Mouse (Mus musculus) adrenal gland, postnatal 36 days (tissue): ENCODE measurements at regions not wholly inside any gene's neighbourhood (a gene's known extent, or its start where the extent isn't known, plus 50 kb on each side); places are given as distances from the start of the nearest gene placed in this dataset.

ENCODE experiments used
- DNase-seq, 2 experiments: peaks; one replicate each; pipeline ENCODE4 v3.0.0; 2021; ENCODE audit warnings: mixed read lengths in 1 of 2

DNA sequence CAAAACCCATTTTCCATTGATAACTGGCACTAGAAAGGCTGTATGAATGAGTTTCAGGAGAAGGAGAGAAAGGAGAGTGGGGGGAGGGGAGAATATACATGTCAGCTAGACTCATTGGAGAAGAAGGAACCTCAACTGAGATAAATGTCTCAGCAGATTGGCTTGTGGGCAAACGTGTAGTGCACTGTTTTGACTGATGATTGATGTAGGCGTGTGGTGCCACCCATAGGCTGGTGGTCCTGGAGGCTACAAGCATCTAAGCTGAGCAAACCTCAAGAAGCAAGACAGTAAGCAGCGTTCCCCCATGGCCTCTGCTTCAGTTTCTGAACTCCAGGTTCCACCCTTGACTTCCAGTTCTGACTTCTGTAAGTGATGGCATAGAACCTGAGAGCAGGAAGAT, 121.8 kb upstream of the Rbms1 start:
- no peak for DNase-seq

DNA sequence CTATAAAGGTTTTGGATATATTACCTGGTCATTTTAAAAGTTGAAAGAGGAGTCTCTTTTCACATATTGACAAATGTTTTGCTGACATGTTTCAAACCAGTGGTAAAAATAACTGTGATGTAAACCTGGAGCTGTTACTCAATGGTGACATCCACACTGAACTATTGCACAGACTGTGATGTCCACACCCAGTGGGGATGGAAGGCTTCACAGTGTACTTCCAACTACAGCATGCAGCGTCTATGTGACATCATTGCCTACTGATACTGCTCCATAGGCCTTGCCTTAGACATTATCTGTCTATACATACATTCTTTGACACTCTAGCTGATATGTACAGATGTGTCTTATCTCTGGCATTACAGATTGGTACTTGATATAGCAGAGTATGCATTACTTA, 120.1 kb upstream of the Rbms1 start:
- DNase-seq = no peak

DNA sequence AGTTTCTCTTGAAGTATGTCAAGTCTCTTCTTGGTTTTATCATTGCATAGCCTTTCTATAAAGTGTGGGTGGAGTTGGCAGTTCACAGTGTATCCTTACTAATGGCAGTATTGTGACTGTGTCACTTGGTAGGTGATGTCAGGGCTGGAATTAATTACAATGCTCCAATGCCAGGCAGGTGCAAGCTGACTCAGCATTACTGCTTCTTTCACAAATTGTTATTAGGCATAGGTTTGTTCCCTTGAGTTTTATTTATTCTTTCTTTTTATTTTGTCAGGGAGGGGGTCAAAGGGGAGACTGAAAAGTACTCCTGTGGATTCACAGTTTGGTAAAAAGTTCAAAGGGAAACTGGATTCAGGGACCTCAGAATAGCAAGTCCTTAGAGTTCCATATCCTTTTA, 119.6 kb upstream of the Rbms1 start:
- DNase-seq = no peak

DNA sequence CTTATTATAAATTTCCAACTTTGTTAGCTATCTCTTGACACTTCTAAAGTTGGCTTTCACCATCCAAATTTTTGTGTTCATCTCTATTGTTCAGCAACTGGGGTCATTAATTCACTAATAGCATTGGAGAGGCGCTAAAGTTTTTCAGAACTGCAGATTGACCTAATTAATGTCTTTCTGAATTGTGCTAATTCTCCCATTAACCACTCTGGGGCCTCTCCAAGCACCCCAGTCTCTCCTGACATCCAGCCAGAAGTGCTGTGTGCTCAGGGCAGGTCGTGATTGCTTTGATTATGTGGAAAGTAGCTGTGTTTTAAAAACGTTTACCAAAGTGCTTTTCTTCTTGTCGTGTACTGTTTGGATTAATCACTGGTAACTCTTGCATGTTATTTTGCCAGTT, 117.0 kb upstream of the Rbms1 start:
- no peak for DNase-seq

DNA sequence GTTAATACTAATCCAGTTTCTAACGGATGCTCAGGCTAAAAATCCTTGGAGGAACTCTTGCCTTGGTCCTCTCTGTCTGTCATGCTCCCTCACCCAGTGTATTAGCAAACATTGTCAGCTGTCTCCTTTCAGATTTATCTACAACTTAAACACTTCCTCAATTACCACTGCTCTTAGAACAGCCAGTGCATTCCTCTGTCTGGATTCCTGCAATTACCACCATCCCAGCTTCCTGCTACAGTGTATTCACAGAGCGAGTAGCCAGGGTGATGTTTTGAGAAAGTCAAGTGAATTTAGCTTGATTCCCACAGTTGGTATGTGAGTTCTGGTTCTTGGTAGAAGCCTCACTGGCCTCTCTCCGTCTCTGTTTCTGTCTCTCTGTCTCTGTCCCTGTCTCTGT, 108.0 kb upstream of the Rbms1 start:
- DNase-seq = no peak

DNA sequence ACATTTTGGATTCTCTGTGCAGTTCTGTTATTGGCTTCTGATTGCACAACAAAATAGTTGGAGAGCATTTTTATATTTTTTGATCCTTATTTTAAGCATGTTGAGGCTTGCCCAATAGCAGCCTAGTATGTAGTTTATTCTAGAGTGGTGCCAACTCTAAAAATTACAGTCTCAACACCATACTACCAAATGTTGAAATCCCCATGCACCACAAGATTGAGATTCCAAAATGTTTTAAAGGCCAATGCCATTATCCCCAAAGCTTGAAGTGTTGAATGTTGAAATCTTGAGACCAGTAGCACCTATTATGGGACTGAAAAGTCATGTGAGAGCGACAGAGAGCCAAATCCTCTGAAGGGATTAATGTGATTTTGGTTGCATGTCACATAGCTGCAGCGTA, 104.9 kb upstream of the Rbms1 start:
- DNase-seq = no peak

DNA sequence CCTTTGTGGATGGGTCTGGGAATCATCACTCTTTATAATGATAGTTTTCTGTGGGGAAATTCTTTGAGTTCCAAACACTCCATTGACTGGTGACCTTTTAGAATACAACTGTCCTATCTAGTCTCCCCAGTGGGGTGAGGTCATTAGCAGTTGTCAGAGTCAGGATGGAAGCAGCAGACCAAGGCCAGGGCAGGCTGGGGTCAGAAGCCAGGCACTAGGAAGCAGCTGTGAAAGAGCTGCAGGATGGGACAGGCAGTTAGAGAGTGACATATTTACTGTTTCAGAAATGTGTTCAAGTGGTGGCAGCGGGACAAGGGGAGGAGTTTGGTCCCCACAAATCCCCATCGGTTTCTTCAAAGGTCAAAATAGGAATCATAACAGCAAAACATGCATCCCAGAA, 99.1 kb upstream of the Rbms1 start:
- DNase-seq = peak; percentile 31 to 67

DNA sequence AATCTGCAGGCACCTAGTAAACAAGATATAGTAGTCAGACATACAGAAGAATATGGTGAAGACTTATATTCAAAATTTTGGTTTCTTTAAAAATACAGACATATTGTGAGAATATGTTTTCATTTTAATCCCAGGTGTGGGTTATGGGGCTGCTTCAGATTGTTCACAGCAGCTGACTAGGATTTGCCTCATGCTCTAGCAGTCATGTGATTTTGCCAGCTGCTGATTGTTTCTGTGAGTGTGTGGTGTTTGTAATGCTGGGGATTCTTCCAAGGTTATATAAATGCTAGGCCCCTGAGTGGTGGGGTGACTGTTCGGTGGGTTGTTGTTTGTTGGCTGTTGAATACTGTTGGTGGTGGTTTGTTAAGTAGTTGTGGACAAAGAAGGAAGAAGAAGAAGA, 97.9 kb upstream of the Rbms1 start:
- no peak for DNase-seq

DNA sequence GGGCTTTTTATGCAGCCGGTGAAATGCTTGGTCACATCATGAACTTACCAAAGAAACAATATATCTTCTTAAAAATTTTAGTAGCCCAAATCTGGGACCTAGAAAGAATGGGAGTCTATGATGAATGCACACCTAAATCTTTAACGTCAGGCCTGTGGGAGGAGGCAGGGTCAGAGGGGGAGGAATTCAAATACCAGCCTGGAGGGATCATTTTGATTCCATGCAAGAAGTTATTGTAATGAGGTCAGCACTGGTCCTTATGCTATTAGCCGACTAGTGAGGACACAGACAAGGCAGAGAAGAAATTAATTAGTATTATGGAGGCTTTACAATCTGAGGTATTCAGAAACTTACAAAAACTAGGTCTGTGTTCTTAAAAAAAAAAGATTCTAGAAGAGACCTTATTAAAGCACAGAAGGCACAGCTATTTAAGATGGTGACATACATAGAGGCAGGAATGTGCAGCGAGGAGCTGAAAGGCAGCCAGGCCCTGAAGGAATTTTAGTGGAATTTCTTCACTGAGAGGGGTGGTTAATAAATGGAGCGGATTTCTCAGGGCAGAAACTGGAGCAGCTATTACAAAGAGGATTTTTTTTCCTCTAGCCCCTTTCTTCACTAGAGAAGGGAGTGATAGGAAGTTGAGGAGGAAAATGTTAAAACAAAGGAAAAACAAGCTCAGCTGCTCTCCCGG, 95.7 kb upstream of the Rbms1 start:
- no peak for DNase-seq

DNA sequence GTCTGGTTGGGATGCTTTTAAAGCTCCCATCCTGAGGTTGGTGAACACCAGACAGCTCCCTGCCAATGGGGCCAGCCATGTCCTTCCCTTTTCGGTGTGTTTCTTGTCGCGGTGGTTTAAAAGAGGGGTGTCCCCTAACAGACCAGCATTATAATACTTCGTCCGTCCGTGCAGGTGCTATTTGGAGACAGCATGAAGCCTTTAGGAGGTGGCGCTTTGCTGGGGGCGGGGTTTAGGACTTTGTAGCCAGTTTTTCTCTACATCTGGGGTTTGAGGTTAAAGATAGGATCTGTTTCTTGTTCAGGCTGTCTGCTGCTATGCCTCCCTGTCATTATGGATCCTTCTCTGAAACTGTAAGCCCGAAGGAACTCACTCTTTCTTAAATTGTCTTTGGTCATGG, 89.3 kb upstream of the Rbms1 start:
- no peak for DNase-seq

DNA sequence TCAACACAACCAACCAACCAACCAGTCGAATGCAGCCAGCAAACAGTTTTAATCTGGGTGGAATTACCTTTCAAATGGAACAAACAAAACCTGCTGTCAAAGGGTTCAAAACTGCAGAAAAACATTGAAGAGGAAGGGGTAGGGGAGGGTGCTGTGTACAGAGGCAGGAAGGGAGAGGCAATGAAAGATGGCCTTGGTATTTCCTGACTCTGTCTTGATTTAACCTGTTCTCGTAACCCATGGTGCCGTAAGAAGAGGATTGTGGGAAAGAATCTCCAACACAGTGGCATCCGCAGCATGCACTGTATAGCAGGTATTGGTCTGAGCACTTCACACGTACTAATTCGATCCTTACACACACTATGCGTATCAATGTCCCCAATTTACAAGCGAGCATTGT, 88.8 kb upstream of the Rbms1 start:
- no peak for DNase-seq

DNA sequence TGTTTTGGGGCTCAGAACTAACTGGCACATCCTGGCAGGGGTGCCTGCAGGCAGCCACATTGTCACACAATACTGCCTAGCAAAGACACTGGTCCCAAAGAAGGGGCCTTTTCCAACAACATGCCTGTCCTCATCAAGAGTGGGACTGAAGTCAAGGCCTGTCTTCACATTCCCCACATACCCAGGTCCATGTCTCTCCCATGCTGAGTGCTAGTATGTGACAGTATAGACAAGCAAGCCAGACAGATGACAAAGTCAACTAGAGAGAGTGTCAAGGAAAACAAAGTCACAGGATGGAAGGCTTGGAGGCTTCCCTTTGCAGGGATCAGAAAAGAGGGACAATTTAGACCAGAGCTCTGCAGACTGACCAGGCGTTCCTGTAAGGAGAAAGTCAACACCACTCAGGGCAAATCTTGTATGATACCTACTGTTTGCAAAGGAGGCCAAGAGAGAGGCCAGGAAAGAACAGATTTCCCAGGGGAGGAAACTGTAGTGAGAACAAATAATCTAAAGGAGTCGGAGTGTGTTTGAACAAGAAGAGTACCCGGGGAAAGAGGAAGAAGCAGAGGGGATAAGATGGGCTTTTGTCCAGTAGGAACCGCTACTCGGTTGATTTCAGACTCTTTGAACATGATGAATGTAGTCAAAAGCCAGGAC, 83.2 kb upstream of the Rbms1 start:
- DNase-seq = no peak

DNA sequence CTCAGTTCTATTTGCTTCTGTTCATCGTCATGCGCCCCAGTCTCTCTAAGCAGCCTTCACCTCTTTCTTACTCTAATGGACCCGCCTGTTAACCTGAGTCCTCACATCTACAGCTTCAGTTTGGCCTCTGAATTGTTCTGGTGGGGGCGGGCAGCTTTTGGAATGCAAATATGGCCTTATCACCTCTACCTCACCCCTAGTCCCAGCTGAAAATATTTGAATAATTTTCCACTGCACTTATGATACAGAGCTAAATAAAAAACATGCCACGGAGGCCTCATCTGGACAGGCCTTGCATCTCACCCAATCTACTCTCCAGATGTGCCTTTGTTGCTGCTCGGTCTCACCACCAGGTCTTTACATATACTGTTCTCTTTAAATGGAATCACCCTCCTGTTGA, 82.5 kb upstream of the Rbms1 start:
- no peak for DNase-seq

DNA sequence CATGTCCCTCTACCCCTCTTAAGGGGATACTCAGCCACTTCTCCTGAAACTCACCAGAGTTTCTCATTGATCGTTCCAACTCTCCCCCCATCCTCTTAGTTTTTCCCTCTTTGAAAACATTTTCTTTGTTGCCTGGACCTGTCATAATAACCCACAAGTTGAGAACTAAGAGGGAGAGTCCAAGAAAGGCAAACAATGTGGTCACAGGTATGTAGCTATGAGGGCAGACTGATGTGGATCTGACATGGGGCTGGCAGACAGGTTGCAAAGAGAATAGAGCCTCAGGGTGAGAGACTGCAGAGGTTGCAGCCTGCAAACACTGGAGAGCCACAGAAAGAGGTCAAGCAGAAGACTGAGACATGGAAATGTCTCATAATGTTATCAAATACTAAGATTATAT, 69.9 kb upstream of the Rbms1 start:
- no peak for DNase-seq

DNA sequence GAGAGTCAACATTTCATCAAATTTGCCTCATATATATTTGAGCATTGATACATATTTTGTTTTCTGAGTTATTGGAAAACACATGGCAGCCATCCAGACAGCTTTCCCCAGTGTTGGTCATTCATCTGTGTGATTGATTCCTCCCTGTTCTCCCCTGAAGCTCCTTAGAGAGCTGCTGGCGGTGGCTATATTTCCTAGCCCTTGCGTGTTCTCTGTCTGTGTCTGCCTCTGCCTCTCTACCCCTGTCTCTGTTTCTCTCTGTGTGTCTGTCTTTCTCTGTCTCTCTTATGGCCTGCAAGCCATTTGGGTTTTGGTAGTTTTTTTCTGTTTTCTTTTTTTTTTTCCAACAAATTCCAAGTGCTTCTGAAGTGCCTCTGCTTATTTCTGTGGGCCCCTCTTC, 66.7 kb upstream of the Rbms1 start:
- no peak for DNase-seq

DNA sequence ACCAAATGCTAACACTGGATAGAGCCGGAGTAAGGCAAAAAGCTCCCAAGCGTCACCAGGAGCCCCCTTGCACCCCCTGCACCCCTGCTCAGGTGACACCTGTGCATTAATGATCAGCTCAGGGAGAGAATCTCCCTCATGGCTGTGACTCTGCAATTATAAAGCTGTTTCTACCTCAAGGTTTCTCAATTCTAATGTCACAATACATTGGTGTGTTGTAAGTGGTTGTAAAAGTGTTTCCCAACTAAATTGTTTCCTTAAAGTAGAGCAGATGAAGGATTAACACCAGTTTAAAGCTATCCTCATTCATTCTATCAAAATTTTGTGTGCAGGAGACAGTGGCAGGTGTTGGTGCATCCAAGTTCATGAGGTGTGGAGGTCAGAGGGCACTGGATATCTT, 65.6 kb upstream of the Rbms1 start:
- no peak for DNase-seq

DNA sequence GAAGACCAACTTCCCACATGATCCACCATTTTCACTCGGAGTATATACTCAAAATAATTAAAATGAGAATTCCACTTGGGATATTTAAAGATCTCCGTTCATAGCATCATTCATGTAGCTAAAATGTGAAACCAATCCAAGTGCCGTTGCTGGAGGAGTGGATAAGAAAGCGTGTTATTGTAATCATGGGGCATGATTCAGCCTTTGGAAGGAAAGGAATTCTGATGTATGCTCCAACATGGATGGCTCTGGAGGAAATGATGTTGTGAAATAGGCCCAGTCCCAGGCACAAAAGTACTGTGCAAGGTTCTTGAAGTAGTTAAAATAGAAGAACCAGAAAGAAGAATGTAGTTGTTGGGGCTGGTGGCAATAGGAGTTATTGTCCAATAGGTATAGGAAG, 64.7 kb upstream of the Rbms1 start:
- DNase-seq = no peak

DNA sequence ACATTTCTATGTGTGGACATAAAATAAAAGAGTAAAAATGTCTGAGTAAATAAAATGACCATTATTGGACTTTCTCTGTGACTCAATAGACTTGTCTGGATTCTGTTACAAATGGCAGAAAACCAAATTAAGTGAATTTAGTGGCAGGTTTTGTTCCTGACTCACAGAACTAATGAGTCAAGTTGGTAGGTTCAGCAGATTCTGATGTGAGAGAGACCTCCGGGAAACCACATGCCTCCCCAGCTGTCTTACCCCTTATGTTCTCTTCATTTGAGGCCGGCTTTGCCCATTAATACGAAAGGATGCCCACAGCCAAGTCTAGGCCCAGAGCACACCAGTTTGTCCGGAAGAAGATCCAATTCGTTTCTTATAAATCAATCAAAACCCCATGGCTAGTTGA, 59.4 kb upstream of the Rbms1 start:
- DNase-seq = no peak

DNA sequence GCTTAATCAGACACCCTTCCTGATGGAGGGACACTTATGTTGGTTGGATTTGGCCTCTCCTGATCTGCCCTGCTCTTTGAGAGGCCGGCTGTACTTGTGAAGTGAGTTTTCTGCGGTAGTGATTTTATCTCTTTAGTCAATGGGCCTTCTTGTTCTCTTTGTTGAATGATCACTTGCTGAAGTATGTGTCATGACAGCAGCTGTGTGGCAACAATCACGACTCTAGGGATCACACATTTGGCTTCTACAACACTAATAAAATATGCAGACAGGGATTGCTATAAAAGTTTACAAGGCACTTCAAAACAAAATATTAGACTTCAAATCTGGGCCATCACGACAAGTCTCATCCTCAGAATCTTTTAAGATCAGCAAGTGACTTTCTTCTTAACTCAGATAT, 57.8 kb upstream of the Rbms1 start:
- DNase-seq = no peak

DNA sequence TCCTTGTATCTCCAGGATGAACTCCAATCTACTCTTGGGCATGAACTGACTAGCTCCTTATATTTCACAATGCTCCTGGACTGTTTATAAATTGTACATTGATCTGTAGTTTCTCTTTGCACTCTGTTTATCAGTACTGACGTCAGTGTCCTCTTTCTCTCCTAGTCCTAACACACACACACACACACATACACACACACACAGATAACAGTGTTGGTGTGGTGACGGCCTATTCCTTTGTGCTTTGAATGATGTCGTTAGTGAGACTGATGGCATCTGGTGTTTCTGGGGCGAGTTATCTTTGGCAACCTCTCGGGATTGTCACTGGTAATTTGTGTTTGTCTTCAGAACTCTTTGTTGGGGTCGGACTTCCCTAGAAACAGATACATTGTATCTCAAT, 50.0 kb upstream of the Rbms1 start:
- no peak for DNase-seq
